Mouse (Mus musculus): Measurements from ENCODE around the gene Ago1. TPM values are rescaled to one million over a fixed set of nuclear protein-coding genes. Genes with fewer than 3 reads are reported as not detected.

Ago1 gene
- 10 to 100 TPM; 47.6 to 49.3 TPM for total RNA-seq (2023)

DNA sequence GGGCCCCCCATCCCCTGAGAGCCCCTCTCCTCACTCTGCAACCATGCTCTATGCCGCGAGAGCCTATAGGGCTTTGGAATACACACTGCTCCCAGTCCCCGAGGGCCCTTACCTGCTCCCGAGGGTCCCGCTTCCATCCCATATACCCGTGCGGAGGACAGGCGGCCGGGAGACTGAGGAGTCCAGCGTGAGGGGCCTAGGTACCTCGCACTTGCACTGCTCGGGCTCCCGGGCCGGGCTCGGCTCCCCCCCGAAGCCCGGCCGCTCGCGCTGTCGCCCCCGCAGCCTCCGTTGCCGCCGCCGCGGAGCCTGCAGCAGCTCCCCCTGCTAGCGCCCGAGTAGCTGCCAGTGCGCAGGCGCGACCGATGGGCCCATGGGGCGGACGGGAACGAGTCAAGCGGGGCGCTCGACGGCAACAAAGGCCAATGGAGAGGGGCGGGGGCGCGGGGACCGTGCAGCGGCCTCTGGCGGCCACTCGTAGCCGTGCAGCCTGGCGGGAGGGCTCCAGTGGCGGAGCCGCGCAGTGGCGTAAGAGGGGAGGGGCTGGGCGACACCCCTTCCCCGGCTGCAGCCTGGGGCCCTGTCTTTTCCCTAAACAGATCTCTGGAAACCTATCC is at the start of gene Ago1:
Gene Ago1 (minus strand): TSS at position 299 of the 617 bp plus-strand sequence.

DNA sequence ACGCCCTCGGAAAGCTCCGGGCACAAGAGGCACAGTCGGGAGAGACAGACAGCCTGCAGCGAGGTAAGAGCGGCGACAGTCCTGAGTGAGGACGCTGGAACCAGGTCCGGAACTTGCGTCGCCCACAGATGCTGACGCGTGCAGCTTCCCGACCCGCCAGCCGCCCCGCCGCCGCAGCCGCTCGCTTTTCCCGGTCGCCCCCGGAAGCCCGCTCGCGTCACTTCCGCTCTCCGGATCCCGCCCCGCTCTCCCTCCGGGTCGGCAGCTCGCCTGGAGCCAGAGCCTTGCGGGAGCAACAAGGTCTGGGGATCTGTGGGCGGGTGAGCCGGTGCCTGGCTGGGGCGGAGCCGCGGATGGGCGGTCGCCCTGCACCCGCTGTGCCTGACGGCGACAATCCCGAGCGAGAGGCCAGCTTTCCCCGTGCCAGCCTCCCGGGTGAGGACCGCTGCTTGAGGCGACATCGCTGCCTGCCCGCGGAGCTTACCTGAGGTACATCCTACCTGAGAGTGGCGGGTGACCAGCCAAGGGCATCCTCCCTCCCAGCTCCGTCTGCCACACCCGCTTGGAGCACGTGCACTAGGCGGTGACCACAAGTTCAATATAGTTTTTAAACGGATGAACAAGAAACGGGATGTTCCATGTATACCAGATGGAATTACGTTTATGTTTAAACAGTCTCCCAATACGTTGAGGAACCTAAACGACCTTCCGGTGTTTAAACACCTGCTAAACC is 38.9 kb downstream of the Ago1 start, which contains the start of gene Ago3:
Gene Ago3 (minus strand): TSS at position 210 of the 733 bp plus-strand sequence.

Other genes with a start within 250 kb of the Ago1 start
- 10 to 100 TPM; 64.9 to 68.9 TPM for gene Map7d1, start 212.2 kb downstream of the Ago1 start, total RNA-seq (2023)
- gene Trappc3, start 206.3 kb downstream of the Ago1 start, total RNA-seq (2023): 10 to 100 TPM; 34.9 to 41.5 TPM
- under 1 TPM in 1 of 2 experiments, not detected in 1; 0.12 TPM for gene Col8a2, start 181.8 kb downstream of the Ago1 start, total RNA-seq (2023)
- gene Adprhl2, start 146.9 kb downstream of the Ago1 start, total RNA-seq (2023): 10 to 100 TPM; 40.9 to 41.6 TPM
- gene Tekt2, start 142.9 kb downstream of the Ago1 start, total RNA-seq (2023): under 1 TPM in 1 of 2 experiments, not detected in 1; 0.64 TPM
- 10 to 100 TPM; 35.8 to 41.6 TPM for gene Ago3, start 39.0 kb downstream of the Ago1 start, total RNA-seq (2023)
- gene Ago4, start 64.9 kb upstream of the Ago1 start, total RNA-seq (2023): under 1 TPM; 0.15 to 0.29 TPM
- gene Clspn, start 88.4 kb upstream of the Ago1 start, total RNA-seq (2023): 10 to 100 TPM in 1 of 2 experiments, 1 to 10 TPM in 1; 9.8 to 12.2 TPM
- under 1 TPM; 0.39 to 0.67 TPM for gene 5730409E04Rik, start 141.2 kb upstream of the Ago1 start, total RNA-seq (2023)
- 10 to 100 TPM; 79.0 to 86.3 TPM for gene Psmb2, start 209.0 kb upstream of the Ago1 start, total RNA-seq (2023)

Measured in T-cell, adult 66 days (primary cell).